Mouse (Mus musculus) cortical plate, adult 2 months (tissue): ENCODE results near the gene Nmur1.

Experiments used
- CTCF ChIP-seq: fragments of 200-500 bp; IDR thresholded peaks from 2 replicates; pipeline ENCODE4 v1.5.1; 2011; ENCODE audit warnings: mild to moderate bottlenecking, control low read depth, low read length; ENCODE audit not compliant: insufficient read depth; ENCODE audit errors: extremely low read depth
- POLR2A ChIP-seq: fragments of 200-500 bp; IDR thresholded peaks from 2 replicates; pipeline ENCODE4 v1.6.1; 2011; ENCODE audit warnings: mild to moderate bottlenecking, low read length, control low read depth; ENCODE audit not compliant: insufficient read depth; ENCODE audit errors: extremely low read depth

GRCm38 (mm10) chr1:86336330-86336729 lies 89.7 kb downstream of the Nmur1 start:
- TF ChIP-seq CTCF (no peak), POLR2A (no peak)
